Mouse (Mus musculus) spleen, postnatal 10 days (tissue): ENCODE data around the gene Ikzf4.
A peak's percentile ranks its signal among the peaks of the same experiment; 100 is the strongest.
"Not testable (repeated sequence)": the region's sequence is repeated elsewhere in the genome, so short reads cannot be mapped to it uniquely, and the experiment has no call there.

Experiments
- DNase-seq, 2 experiments: peaks; one replicate each; pipeline ENCODE4 v3.0.0; 2021 to 2022; ENCODE audit warnings: low spot score in 2 of 2

Gene Ikzf4

DNA sequence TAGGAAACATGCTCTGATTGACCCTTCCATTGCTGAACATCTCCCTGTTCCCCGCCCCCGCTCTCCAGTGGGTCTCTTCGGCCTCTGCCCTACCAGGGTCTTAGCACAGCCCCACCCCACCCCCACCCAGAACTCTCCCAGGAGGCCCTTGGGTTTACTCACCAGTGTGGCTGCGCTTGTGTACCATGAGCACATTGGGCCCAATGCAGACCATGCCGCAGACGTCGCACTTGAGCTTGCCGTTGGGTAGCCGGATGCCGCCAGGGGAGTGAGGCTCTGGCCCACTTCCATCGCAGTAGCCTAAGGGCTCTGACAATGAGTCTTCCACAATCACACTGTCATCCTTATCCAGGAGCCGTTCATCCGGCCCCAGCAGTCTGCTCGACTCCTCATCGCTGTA, 4.9 kb downstream of the Ikzf4 start:
- DNase-seq = no peak

DNA sequence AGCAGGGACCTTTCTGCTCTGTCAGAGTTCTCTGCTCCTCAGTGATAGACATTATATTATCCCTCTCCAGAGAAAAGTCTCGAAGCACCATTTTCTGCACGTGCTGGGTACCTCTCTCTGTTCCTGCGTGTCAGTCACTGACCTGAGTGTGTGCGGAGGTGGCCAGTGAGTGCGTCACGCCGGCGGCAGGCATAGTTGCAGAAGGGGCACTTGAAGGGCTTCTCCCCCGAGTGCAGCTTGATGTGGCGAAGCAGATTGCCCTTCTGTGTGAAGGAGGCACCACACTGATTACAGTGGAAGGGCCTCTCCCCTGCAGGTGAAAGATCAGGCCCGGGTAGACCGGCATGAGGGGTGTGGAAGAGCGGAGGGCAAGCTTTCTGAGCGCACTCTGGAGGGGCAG, 5.8 kb downstream of the Ikzf4 start:
- DNase-seq = no peak

DNA sequence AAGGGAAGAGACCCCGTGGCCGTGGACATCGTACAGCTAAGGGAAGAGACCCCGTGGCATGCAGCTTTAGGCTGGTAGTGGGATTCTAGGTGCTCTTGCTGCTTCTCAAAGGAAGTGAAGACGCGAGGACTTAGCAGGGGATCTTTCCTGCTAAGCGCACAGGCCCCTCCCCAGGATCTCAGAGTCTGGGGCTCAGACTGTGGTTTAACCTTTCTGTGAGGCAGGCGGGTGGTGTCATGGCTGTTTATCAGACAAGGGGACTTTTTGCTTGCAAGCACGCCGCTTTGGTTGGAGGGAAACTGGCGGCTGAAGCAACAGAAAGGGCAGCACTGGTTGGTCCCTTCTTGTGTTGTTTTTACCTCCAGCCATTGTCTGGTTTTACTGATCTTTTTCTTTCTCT, 8.8 kb downstream of the Ikzf4 start:
- peak in 1 of 2 experiments; percentile 53 for DNase-seq

DNA sequence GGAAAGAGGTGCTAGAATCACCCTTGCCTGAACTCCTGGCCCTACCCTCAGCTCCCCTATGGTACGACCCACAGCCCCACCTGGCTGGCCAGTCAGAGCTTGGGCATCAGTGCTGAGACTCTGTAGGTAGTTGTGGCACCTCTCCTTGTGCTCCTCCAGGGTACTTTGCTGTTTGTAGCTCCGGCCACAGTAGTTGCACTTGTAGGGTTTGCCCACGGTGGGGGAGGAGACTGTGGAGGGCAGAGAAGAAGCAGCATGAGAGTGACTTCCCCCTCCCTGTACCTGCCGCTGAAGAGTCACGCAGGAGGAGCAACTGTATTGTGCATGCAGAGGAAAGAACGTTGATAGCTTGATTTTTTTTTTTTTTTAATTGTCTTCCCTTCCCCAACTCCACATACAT, 9.2 kb downstream of the Ikzf4 start:
- peak in 1 of 2 experiments; percentile 55 for DNase-seq

DNA sequence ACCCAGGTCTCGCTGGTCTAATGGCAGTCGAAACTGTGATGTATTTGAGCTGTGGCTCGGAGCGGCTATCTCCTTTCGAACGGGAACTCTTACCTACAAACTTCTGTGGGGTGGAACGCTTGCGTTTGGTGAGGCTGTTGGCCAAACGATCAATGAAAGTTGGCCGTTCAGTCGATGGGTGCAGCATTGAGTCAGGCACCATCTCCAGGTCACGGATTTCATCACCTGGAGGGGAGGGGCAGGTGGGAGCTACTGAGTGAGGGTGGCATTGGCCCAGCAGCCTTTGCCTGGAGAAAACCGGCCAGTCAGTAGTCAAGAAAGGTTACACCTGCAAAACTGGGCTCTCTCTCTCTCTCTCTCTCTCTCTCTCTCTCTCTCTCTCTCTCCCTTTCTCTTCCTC, 10.1 kb downstream of the Ikzf4 start:
- no peak for DNase-seq

DNA sequence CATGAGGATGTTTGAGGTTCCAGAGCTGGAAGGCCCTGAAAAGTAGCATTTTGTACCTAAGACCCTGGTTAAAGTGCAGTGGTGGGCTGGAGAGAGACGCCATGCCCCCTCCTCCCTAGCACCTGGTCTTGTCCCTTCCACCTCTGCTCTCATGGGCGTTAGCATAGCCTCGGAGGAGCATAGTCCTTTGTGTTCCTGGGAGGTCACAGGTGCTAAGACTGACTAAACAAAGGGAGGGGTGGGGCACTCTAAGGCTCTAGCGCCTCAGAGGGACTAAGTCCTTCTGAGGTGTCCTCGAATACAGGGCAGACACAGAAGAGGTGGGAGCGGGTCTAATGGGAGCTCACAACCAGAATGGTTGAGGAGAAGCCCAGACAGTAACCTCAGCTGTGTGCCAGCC, 14.2 kb downstream of the Ikzf4 start:
- DNase-seq = no peak

DNA sequence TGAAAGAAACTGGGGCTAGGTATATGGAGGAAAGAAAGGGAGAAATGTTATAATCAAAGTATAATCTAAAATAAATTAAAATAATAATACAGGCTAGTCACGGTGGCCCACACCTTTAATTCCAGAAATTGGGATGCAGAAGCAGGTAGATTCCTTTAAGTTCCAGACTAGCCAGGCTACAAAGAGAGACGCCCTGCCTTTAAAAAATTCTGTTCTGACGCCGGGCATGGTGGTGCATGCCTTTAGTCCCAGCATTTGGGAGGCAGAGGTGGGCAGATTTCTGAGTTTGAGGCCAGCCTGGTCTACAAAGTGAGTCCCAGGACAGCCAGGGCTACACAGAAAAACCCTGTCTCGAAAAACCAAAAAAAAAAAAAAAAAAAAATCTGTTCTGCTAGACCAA, 15.5 kb downstream of the Ikzf4 start:
- DNase-seq = not testable (repeated sequence)

DNA sequence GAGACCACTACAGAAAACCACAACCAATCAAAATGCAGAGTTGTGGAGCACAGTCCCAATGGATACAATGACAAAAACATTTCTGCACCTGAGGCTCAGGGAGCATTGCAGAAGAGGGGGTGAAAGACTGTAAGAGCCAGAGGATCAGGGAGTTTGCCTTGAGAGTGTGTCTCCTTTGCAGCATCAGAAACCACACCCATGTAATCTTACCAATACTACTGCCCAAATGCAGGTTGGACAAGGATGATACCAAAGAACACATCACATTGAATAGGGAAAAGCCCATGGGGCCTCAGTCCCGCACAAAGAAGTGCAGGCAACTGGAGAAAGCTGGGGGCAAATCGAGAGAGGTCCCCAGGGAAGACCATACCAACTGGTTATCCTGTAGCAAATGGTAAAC, 16.0 kb downstream of the Ikzf4 start:
- peak in 1 of 2 experiments; percentile 26 for DNase-seq

DNA sequence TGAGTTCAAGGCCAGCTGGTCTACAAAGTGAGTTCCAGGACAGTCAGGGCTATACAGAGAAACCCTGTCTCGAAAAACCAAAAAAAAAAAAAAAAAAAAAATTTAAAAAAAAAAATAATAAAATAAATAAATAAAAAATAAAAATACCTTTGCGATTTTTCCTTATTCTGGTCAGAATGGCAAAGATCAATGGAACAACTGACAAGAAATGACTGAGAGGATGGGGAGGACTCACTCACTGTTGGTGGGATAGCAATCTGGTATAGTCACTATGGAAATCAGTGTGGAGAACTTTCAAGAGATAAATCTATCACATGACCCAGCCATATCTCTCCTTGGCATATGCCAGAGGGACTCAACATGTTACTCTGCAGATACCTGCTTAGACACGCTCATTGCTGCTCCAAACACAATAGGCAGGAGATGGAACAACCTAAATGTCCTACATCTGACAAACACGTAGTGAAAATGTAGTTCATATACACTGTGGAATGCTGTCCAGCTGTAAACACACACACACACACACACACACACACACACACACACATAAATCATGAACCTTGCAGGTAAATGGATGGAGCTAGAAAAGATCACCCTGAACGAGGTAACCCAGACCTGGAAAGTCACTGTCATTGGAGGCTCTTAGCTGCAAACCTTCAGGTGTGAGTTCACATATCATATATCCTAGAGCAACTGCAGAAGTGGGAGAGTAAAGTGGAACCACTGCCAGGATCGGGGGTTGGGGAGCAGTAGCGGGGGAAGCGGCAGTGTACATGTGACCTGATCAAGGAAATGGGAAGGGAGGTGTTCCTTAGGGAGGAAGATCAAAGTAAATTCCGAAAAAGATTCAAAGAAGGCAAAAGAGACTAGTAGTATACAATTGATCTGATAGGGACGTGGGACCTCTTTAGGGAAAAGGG, 18.1 kb downstream of the Ikzf4 start:
- no peak for DNase-seq

DNA sequence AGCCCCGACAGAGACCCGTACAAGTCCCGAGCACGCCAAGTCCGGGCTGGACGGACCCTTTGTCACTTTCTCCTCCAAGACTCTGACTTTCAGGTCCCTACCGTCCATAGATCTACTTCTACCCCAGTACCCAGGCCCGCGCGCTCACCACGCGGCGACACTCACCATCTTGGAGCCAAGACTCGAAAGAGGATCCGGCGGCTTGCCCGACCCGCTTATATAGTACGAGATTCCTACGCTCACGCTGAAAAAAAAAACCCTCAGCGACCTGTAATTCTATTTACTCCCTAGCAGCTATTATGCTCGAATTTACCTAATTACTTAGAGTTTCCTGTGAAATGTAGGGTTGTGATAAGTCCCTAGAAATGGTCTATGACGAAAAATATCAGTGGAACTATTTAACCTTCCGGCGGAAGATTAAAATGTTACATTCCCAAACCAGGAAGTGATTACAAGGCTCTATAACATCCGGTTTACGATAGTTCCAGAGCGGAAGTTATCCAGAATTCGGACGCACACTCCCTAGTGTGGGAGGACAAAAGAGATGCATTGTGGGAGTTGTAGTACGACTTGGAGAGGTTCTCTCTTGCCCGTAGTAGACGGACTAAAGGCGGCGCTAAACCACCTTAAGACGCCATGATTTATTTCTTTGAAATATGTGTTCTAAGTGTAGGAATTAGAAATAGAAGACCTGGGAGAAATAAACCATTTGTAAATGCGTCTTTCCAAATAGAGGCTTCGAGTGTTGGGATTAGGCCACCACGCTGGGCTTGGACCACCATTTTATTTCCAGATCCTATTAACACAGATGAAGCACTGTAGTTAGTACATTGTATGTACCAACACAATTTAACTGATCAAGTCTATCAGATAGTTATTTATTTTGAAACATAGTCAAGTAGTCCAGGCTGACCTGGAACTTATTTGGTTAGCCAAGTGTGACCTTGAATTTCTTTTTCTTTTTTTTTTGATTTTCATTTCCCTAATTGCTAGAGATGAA, 19.2 kb downstream of the Ikzf4 start, which contains the start of gene Rps26:
TSS of gene Rps26 (minus strand) at position 437 of the 1,000 bp plus-strand sequence.
- peak; percentile 87 to 88 for DNase-seq

DNA sequence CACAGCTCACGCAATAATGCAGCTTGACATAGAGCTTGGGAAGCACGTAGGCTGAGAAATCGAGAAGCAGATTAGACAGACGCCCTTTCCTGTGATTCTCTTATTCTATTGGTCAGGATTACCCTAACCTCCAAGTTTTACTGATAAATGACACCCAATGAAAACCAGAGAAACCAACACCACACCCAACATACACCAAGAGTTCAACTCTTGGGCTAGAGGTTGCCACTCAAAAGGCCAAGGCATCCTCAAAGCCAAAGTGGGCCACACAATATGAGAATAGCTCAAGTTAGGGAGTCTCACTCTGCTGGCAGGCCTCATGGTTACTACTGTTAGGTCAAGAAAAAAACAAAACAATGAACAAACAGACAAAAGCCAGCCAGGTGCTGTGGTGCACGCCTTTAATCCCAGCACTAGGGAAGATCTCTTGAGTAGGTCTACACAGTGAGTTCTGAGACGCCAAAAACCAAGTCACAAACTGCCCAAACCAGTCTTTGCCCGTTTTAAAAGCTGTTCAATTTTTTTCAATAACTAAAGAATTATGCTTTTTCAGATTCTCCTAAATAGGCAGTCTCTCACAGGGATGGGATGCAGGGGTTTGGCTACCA, 20.4 kb downstream of the Ikzf4 start:
- no peak for DNase-seq

DNA sequence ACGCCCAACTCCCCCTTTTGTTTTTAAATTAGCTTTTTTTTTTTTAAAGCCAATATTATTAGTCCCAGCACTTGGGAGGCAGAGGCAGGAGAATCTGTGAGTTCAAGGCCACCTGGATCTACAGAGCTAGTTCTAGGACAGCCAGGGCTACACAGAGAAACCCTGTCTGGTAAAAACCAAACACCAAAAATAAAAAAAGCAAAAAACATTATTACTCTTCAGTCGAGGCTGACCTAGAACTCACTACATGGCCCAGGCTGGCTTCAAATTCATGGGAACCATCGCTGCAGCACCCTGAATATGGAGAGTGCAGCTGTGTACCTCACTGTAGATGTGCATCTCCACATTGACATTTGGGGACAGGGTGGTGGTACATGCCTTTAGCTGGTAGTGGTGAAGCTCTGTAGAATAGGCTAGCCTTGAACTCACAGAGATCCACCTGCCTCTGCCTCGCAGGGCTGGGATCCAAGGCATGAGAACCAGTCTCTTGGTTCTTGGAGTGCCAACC, 22.6 kb downstream of the Ikzf4 start:
- not testable (repeated sequence) for DNase-seq

DNA sequence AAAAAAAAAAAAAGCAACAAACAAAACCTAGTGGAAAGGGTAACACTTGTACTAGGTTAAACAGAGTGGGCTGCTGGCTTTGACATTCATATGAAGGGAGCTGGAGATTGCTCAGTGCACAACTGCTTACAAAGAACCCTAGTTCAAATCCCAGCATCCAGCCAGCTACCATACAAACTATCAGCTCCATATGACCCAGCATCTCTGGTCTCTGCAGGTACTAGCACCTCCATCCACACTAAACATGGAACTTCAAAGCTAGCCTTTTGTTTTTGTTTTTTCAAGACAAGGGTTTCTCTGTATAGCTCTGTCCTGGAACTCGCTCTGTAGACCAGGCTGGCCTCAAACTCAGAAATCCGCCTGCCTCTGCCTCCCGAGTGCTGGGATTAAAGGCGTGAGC, 23.1 kb downstream of the Ikzf4 start:
- DNase-seq = no peak

DNA sequence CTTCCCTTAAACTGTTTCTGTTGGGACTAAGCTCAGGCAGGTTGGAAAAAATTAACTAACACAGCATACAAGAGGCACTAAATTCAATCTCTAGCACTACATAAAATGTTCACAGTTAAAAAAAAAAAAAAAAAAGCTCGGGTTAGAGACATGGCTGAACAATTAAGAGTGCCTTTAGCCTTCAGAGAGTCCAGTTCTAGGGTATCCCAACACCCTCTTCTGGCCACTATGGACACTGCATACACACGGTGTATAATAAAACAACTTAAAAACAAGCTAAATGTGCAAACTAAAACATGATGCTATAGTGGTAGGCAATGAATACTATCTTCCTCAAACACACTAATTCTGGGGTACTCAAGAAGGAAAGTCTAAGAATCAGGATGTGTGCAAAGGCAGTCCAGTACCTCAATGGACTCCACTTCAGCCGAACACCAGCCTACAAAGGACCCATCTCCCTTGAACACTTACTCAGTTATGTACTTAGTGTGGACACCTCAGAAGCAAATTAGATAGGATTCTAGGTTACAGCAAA, 23.7 kb downstream of the Ikzf4 start:
- no peak for DNase-seq

DNA sequence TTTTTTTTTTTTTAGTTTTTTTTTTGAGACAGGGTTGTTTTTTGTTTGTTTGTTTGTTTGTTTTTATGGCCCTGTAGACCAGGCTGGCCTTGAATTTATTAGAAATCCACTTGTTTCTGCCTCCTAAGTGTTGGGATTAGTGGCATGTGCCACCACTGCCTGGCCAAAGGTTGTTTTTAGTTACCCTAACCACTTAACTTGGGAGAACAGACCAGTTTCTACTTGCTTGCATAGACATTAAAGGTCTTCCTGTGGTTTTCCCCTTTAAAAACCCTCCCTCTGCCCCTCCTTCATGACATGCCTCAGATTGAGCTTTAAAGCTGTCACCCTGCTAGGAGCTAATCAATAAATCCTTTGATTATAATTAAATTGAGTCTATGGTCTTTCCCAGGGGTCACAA, 25.6 kb downstream of the Ikzf4 start:
- DNase-seq = no peak

DNA sequence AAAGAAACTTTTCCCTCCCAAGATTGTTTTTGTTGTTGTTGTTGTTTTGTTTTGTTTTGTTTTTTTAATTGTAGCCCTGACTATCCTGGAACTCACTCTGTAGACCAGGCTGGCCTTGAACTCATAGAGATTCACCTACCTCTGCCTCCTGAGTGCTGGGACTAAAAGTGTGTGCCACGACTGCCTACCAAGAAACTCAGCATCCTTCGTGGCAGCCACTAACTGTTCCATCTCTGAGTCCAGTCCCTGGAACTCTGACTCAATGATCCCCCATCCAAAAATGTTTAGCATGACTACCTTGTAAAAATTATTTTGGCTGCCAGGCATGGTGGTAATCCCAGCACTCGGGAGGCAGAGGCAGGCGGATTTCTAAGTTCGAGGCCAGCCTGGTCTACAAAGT, 26.6 kb downstream of the Ikzf4 start:
- DNase-seq = not testable (repeated sequence)

DNA sequence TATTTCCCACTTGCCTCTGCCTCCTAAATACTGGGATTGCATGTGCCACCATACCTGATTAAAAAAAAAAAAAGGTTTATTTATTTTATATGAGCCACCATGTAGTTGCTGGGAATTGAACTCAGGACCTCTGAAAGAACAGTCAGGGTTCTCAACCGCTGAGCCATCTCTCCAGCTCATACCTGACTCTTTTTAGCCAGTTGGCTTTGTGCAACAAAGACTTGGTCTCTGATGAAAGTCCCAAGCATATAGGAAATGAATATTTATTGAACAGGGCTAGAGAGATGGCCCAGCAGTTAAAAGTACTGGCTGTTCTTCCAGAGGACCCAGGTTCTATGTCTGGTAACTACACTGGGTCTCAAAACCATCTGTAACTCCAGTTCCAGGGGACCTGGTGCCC, 27.2 kb downstream of the Ikzf4 start:
- no peak for DNase-seq

DNA sequence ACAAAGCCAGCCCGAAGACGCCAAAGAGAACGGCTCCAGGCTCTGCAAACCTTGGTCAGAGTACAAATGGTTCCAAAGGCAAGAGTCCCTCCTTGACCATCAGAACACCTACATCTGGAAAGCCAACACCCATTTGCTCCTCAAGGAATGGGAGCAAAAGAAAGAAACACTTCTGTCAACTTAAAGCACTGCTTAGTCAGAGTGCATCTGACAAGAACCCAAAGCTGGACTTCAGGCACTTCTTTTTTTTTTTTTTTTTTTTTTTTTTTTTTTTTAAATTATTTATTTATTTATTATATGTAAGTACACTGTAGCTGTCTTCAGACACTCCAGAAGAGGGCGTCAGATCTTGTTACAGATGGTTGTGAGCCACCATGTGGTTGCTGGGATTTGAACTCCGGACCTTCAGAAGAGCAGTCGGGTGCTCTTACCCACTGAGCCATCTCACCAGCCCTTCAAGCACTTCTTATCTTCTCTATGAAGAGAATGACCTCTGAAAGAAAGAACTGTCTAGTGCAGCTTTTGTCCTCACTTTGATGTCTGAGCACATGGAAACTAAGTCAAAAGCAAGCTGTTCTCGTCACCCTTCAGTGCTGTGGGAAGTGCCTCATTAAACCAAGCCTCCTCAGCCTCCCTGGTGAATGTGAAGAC, 29.9 kb downstream of the Ikzf4 start:
- DNase-seq = not testable (repeated sequence)

DNA sequence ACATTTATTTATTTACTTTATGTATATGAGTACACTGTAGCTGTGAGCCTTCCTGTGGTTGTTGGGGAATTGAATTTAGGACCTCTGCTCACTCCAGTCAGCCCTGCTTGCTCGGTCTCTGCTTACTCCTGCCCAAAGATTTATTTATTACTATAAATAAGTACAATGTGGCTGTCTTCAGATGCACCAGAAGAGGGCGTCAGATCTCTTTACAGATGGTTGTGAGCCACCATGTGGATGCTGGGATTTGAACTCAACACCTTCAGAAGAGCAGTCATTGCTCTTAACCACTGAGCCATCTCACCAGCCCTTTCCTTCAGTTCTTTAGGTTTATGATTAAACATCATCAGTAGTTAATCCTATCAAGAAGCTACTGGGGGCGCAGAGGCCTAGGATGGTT, 30.9 kb downstream of the Ikzf4 start:
- DNase-seq = no peak

DNA sequence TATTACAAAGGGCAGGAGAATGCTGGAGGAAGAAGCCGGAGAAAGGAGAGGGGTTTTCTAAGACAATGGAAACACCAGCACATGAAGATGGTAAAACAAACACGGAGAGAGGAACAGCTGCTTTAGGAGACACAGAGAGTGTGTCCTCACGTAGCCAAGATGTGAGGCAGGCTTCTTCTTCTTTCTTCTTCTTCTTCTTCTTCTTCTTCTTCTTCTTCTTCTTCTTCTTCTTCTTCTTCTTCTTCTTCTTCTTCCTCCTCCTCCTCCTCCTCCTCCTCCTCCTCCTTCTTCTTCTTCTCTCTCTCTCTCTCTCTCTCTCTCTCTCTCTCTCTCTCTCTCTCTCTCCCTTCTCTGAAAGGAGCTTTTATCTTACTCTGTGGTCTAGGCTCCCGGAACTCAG, 32.0 kb downstream of the Ikzf4 start:
- not testable (repeated sequence) for DNase-seq

DNA sequence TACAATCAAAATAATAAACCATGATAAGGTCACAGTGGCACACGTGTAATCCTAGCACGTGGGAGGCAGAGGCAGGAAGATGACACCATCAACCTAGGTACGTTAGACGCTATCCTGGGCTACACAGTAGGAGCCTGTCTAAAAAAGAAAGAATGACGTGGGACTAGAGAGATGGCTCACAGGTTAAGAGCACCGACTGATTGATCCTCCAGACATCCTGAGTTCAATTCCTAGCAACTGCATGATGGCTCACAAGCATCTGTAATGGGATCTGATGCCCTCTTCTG, 32.7 kb downstream of the Ikzf4 start:
- DNase-seq = no peak
